Mouse (Mus musculus): ENCODE measurements around the gene Ntrk3. TPM values are rescaled to one million over a fixed set of nuclear protein-coding genes. Genes with fewer than 3 reads are reported as not detected.

Gene Ntrk3
- 59.7 TPM for polyA plus RNA-seq (2015; fragmentation: Illumina TruSeq; extraction: RNeasy Lipid Tissue Mini Kit (QIAGEN cat#74804); ENCODE audit: low read depth, low replicate concordance)

GRCm38 (mm10) chr7:78737614-78738210 lies at the start of gene Ntrk3:
TSS of gene Ntrk3 (minus strand) at chr7:78738012.

GRCm38 (mm10) chr7:78782639-78783581 lies 45.1 kb upstream of the Ntrk3 start, which contains the start of the genes Mrps11 and Mrpl46:
TSS of gene Mrps11 (plus strand) at chr7:78783119.
TSS of gene Mrpl46 (minus strand) at chr7:78783531.

Other genes with a start within 250 kb of the Ntrk3 start
- 48.9 TPM for gene Mrps11, start 45.1 kb upstream of the Ntrk3 start, polyA plus RNA-seq (2015; fragmentation: Illumina TruSeq; extraction: RNeasy Lipid Tissue Mini Kit (QIAGEN cat#74804); ENCODE audit: low read depth, low replicate concordance)
- 53.1 TPM for gene Mrpl46, start 45.5 kb upstream of the Ntrk3 start, polyA plus RNA-seq (2015; fragmentation: Illumina TruSeq; extraction: RNeasy Lipid Tissue Mini Kit (QIAGEN cat#74804); ENCODE audit: low read depth, low replicate concordance)
- gene Det1, start 109.3 kb upstream of the Ntrk3 start, polyA plus RNA-seq (2015; fragmentation: Illumina TruSeq; extraction: RNeasy Lipid Tissue Mini Kit (QIAGEN cat#74804); ENCODE audit: low read depth, low replicate concordance): 5.1 TPM
- 28.2 TPM for gene Aen, start 157.8 kb upstream of the Ntrk3 start, polyA plus RNA-seq (2015; fragmentation: Illumina TruSeq; extraction: RNeasy Lipid Tissue Mini Kit (QIAGEN cat#74804); ENCODE audit: low read depth, low replicate concordance)
- 2.5 TPM for gene Isg20, start 175.4 kb upstream of the Ntrk3 start, polyA plus RNA-seq (2015; fragmentation: Illumina TruSeq; extraction: RNeasy Lipid Tissue Mini Kit (QIAGEN cat#74804); ENCODE audit: low read depth, low replicate concordance)

Measured in brain, adult 10 weeks (tissue).